Mouse (Mus musculus) forebrain, embryonic 16.5 days (tissue): Measurements from ENCODE around the gene Ano1. TPM values are rescaled to one million over a fixed set of nuclear protein-coding genes. Genes with fewer than 3 reads are reported as not detected.

Experiments used
- ATAC-seq: fragments of 200-750 bp; cut with Nextera tagmentation; 2 replicates; pipeline ENCODE4 v1.8.0; 2017; ENCODE audit warnings: mild to moderate bottlenecking, moderate library complexity
- H3K27ac ChIP-seq: fragments of 300-500 bp; sonication (generic); 2 replicates; pipeline ENCODE4 v1.5.1; 2014; ENCODE audit warnings: low read length, control low read depth
- H3K27me3 ChIP-seq: fragments of 300-500 bp; sonication (generic); replicated peaks from 2 replicates; pipeline ENCODE4 v1.6.1; 2014; ENCODE audit warnings: low read length; ENCODE audit not compliant: control insufficient read depth, insufficient read depth
- H3K36me3 ChIP-seq: fragments of 300-500 bp; sonication (generic); 2 replicates; pipeline ENCODE4 v1.6.1; 2014; ENCODE audit not compliant: control insufficient read depth, insufficient read depth
- H3K4me1 ChIP-seq: fragments of 300-500 bp; sonication (generic); replicated peaks from 2 replicates; pipeline ENCODE4 v1.6.1; 2014; ENCODE audit warnings: low read length; ENCODE audit not compliant: control insufficient read depth, insufficient read depth
- H3K4me2 ChIP-seq: fragments of 300-500 bp; sonication (generic); 2 replicates; pipeline ENCODE4 v1.6.1; 2014; ENCODE audit warnings: mild to moderate bottlenecking, low read length, control low read depth
- H3K4me3 ChIP-seq: fragments of 300-500 bp; sonication (generic); replicated peaks from 2 replicates; pipeline ENCODE4 v1.5.1; 2014; ENCODE audit warnings: mild to moderate bottlenecking, low read length, control low read depth
- H3K9ac ChIP-seq: fragments of 300-500 bp; sonication (generic); replicated peaks from 2 replicates; pipeline ENCODE4 v1.6.1; 2014; ENCODE audit warnings: low read depth, low read length, control low read depth
- H3K9me3 ChIP-seq: fragments of 300-500 bp; sonication (generic); 2 replicates; pipeline ENCODE4 v1.6.1; 2016; ENCODE audit warnings: low read length; ENCODE audit not compliant: control insufficient read depth
- WGBS: fragments of 180-500 bp; shearing (Covaris S2); extraction: QIAGEN DNeasy Blood & Tissue Kit; methylation state at CpG from one replicate; pipeline ENCODE4 v1.1.7; 2014; 5-methylcytosine and 5-hydroxymethylcytosine counted together
- polyA plus RNA-seq: library from polyadenylated mRNA; unstranded; fragments of >200 nt; fragmentation: Nextera tagmentation; extraction: Ambion mirVana; gene quantifications from 2 replicates; pipeline ENCODE4 v1.2.1, GENCODE M21; 2015

The Ano1 gene
- polyA plus RNA-seq = 8.0 and 9.4 TPM in 2 replicates

DNA sequence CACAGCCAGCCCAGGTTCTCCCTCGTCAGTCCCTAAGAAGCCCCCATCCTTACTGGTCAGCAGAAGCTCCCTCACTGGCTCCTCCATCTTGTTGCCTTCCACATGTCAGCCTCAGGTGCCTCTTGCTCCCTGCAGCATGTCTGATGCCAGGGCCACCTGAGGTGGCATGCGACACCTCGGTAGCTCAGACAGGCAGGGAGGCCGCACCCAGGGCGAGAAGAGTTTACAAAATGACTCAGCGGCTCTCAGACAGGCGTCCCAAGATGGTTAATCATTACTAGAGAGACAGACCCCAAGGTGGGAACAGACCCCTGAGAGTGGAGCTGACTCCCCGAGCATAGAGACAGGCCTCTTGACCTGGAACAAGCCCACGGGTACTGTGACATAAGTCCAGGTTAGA, at the start of gene Ano1:
Gene Ano1, minus strand, starts transcription at position 142 of the 400 bp plus-strand sequence.
- Histone ChIP-seq H3K4me2 (no peak within 1 kb of the TSS), H3K27ac (no peak within 1 kb of the TSS), H3K9ac (no peak within 1 kb of the TSS), H3K27me3 (no peaks in the 10 kb centered on the region), H3K4me3 (no peak within 1 kb of the TSS), H3K4me1 (peaks cover 3% of the 10 kb centered on the region; the same call in 1 of the 2 replicates), H3K9me3 (no peaks in the 10 kb centered on the region), H3K36me3 (no peaks in the 10 kb centered on the region)
- 85% methylated on average over 9 of the region's 9 CpGs for WGBS
- ATAC-seq = no peak

DNA sequence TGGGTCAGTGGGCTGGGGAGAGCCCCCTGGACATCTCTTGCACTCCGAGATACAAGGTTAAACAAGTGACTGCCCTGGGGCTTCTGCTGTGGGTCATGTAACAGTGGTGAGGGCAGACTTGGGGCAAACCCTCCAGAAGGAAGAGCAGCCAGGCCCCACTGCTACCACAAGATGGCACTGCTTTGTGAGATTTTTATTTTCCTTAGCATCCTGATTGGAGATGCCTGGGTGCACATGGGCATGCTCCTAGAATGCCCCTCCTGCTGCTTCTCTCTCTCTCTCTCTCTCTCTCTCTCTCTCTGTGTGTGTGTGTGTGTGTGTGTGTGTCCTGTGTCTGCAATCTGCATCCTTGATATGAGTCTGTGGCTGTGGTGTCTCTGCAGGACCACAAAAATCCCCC, 46.7 kb upstream of the Ano1 start:
- H3K4me1 ChIP-seq = no peaks in the 10 kb centered on the region
- H3K4me3 ChIP-seq = no peak overlapping the region
- ATAC-seq = peak; percentile 77
- H3K9ac ChIP-seq = no peak overlapping the region
- 21% methylated on average over 1 of the region's 1 CpGs for WGBS
- no peak overlapping the region for H3K4me2 ChIP-seq
- H3K27me3 ChIP-seq = no peaks in the 10 kb centered on the region
- H3K27ac ChIP-seq = no peak overlapping the region
- no peaks in the 10 kb centered on the region for H3K36me3 ChIP-seq
- H3K9me3 ChIP-seq = no peaks in the 10 kb centered on the region

DNA sequence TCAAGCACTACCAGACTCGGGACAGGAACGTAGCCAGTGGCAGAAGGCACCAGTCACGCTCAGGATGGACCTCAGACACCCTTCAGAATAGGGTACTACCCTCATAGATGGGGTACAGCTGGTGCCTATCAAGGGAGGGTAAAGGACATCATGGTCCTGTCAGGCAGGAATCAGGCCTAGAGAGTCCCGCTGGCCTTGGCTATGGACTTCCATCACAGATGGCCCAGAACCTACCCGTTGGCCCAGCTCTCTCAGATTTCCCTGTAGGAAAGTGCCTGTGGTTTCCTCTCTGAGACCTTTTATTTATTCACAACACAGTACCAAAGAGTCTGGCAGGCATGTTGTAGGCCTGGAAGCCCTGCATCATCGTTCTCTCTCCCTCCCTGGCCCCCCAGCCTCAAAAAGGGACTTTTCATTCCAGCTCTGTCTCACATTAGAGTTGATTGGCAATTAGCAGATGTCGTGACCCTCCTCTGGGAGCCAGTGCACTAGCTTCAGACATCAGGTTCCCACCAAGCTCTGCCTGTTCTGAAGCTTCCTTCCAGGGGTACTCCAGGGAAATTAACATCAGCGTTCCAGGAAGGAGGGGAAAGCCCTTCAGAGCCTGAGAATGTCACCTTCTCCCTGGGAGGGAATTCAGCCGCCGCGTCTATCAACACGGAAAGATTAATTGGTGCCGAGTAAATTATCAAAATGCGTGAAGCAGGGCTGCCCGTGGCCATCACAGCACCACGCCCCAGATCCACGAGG, 45.4 kb upstream of the Ano1 start:
- no peak overlapping the region for H3K9ac ChIP-seq
- no peaks in the 10 kb centered on the region for H3K27me3 ChIP-seq
- H3K4me2 ChIP-seq = no peak overlapping the region
- H3K27ac ChIP-seq = no peak overlapping the region
- no peaks in the 10 kb centered on the region for H3K36me3 ChIP-seq
- H3K4me3 ChIP-seq = no peak overlapping the region
- no peaks in the 10 kb centered on the region for H3K4me1 ChIP-seq
- no peaks in the 10 kb centered on the region for H3K9me3 ChIP-seq
- no peak for ATAC-seq
- 51% methylated on average over 17 of the region's 17 CpGs for WGBS

DNA sequence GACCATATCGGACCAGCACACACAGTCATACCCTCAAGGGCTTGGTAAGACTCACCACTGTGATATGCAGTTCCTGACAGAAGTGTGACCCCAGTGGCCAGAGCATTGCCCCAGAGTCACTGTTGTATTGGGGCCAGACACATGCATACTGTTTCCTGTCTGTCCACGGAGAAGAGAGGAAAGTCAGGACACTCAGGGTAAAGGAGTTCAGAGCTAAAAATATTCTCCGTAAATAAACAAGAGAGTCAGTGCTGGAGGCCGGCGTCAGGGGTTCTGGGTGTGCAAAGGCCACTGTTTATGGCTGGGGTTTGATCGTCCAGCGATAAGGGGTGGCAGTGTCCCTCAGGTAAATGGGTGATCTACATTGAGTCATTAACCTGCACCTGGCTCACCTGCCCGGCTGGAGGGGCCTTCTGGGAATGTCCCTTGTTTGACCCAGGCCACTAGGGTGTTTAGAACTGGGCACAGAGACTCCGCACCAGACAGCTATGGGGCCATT, 44.3 kb upstream of the Ano1 start:
- Histone ChIP-seq H3K9ac (no peak overlapping the region), H3K27ac (no peak overlapping the region), H3K27me3 (no peaks in the 10 kb centered on the region), H3K4me2 (no peak overlapping the region), H3K9me3 (no peaks in the 10 kb centered on the region), H3K4me1 (no peaks in the 10 kb centered on the region), H3K36me3 (no peaks in the 10 kb centered on the region), H3K4me3 (no peak overlapping the region)
- 94% methylated on average over 9 of the region's 9 CpGs for WGBS
- ATAC-seq = no peak

DNA sequence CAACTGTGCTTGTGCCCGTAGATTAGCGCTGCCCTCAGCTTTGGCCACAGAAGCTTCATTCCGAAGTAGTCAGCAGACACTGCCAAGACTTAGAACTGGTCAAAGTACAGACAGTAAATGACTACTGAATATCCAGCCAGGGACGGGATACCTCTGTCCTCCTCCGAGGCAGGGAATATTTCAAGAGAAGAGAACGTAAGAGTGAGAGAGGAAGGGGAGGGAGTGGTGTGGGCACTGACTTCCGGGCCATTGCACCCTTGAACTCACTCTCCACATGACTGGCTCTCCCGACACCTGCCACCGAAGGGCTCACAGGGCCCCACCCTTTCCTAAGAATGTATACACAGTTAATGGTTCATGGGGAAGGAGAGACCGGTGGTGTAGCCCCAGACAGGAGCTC, 41.5 kb upstream of the Ano1 start:
- Histone ChIP-seq H3K36me3 (no peaks in the 10 kb centered on the region), H3K9me3 (no peaks in the 10 kb centered on the region), H3K9ac (no peak overlapping the region), H3K4me2 (no peak overlapping the region), H3K4me3 (no peak overlapping the region), H3K27me3 (no peaks in the 10 kb centered on the region), H3K27ac (no peak overlapping the region), H3K4me1 (no peaks in the 10 kb centered on the region; the same call in 1 of the 2 replicates)
- ATAC-seq = no peak
- 84% methylated on average over 10 of the region's 10 CpGs for WGBS

DNA sequence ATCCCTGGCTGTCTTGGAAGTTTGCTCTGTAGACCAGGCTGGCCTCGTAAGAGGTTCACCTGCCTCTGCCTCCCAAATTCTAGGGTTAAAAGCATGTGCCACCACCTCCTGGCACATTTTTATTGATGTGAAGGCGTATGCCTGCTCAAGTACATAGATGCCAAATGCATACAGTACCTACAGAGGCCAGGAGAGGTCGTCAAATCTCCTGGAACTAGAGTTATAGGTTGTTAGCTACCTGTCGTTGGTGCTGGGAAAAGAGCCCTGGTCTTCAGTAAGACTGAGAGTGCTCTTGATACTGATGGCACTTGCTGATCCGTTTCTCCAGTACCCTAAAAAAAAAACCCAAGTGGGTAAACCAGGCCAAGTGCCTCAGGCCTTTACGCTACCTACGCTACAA, 39.7 kb upstream of the Ano1 start:
- Histone ChIP-seq H3K4me3 (no peak overlapping the region), H3K9ac (no peak overlapping the region), H3K27me3 (no peaks in the 10 kb centered on the region), H3K36me3 (no peaks in the 10 kb centered on the region), H3K27ac (no peak overlapping the region), H3K4me2 (no peak overlapping the region), H3K9me3 (no peaks in the 10 kb centered on the region), H3K4me1 (no peaks in the 10 kb centered on the region; the same call in 1 of the 2 replicates)
- no peak for ATAC-seq
- WGBS = 90% methylated on average over 7 of the region's 7 CpGs

DNA sequence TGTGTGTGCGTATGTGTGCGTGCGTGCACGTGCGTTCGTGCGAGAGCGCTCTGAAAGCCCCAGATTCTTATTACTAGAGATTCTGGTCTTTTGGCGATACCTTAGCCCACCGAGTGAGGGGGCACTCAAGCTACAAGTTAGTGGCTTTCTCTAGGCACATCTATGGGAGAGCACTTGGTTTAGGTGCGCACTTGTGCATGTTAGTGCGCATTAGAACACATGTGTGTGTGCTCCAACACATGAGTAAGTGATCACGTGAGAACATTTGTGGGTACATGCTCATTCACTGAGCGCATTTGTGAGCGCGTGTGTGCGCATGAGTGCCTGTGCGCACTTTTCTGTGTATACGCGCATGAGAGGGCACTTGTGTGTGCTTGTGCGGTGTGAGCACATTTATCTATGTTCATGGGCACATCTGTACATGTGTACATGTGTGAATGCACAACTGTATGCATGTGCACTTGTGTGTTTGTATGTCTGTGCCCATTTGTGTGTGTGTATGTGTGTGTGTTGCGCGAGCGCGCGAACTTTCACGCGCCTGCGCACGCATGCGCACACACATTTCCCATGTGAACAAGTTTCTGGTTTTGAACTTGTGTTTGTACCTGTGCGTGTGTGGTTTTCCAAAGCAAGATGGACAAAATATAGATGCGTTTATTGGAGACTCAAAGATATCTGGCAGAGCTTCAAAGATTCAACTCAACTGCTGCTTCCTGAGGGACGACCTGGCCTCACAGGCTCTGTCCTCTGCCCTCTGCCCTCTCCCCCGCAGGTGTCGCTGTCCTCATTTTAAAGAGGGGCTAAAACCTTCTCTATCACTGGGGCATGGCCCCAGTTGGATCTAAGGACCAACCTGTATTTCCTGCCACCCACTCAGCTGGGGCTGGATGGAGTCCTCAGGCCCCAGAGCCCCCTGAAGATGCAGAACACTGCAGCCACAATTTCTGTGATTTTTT, 38.1 kb upstream of the Ano1 start:
- H3K9ac ChIP-seq = no peak overlapping the region
- H3K9me3 ChIP-seq = no peaks in the 10 kb centered on the region

GRCm38 (mm10) chr7:144788631-144789030, 36.9 kb upstream of the Ano1 start:
- H3K4me3 ChIP-seq = no peak overlapping the region
- no peak overlapping the region for H3K9ac ChIP-seq
- ATAC-seq = no peak
- no peaks in the 10 kb centered on the region for H3K36me3 ChIP-seq
- 46% methylated on average over 4 of the region's 4 CpGs for WGBS
- H3K4me2 ChIP-seq = no peak overlapping the region
- H3K9me3 ChIP-seq = no peaks in the 10 kb centered on the region
- H3K27me3 ChIP-seq = no peaks in the 10 kb centered on the region
- H3K4me1 ChIP-seq = no peaks in the 10 kb centered on the region; the same call in 1 of the 2 replicates
- no peak overlapping the region for H3K27ac ChIP-seq

More for the DNA sequence above, 38.1 kb upstream of the Ano1 start:
- Histone ChIP-seq H3K36me3 (no peaks in the 10 kb centered on the region), H3K4me3 (peak overlapping the region; percentile 38), H3K27me3 (no peaks in the 10 kb centered on the region), H3K4me1 (no peaks in the 10 kb centered on the region; the same call in 1 of the 2 replicates), H3K4me2 (peak overlapping the region; percentile 50), H3K27ac (no peak overlapping the region)
- 53% methylated on average over 36 of the region's 36 CpGs for WGBS
- 0 out of 2 replicates have a peak, but pooled peaks have one; percentile 26 for ATAC-seq

DNA sequence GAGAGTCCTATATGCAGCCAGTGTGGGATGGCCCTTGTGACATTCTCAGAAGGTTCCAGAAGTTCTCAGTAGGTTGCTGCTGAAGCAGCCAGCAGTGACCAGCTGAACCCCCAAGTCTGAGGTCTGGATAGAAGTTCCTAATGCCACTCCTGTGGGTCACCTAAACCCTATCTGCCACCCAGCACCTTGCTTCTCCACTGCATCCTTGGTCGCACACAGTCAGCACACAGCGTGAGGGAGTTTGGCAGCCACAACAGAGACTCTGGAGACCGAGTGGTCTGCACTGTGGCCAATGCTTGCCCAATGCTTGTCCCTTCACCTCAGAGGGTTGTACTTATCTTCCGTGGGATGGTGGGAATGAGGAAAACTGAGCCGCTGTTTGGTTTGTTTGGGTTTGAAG, 35.7 kb upstream of the Ano1 start:
- H3K27ac ChIP-seq = no peak overlapping the region
- no peak overlapping the region for H3K4me2 ChIP-seq
- H3K4me3 ChIP-seq = no peak overlapping the region
- ATAC-seq = no peak
- H3K9me3 ChIP-seq = no peaks in the 10 kb centered on the region
- H3K9ac ChIP-seq = no peak overlapping the region
- no peaks in the 10 kb centered on the region for H3K36me3 ChIP-seq
- no peaks in the 10 kb centered on the region; the same call in 1 of the 2 replicates for H3K4me1 ChIP-seq
- 91% methylated on average over 5 of the region's 5 CpGs for WGBS
- no peaks in the 10 kb centered on the region for H3K27me3 ChIP-seq
